Mouse (Mus musculus) B cell, adult (primary cell): ENCODE results near the gene Dusp6. TPM values are rescaled to one million over a fixed set of nuclear protein-coding genes. Genes with fewer than 3 reads are reported as not detected.

ENCODE experiments used
- total RNA-seq: library from RNA; stranded (reverse); gene quantifications from 4 replicates; pipeline ENCODE4 v1.2.4, GENCODE M21; 2023; ENCODE audit not compliant: inconsistent age

Gene Dusp6
- total RNA-seq: 174 to 232 TPM (median 195 TPM) in 4 replicates

DNA sequence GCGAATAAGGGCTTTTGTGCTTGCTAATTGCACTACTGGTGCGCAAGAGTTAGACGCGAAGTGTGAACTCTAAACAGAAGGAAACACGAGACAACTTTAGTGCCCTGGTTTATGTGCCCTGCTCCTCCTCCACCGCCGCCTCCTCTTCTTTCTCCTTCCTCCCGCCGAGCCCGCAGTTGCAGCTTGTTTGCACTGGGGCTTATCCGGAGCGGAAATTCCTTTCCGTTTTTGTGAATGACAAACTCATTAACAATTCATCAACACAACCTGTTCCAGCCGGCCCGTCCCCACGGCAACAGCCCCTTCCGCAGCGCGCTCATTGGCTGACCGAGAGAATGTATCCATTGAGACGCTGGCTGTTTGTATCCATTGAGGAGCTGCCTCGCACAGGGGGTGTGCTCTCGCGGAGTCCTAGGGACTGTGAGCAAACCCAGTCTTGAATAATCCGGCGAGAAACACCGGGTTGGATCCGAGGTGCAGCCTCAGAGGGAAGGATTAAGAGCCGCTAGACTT is at the start of gene Dusp6:
Dusp6 (plus strand) TSS at position 365 of the 513 bp plus-strand sequence.

Other genes starting within 250 kb of the Dusp6 start
- 17.4 to 20.7 TPM (median 18.7 TPM) in 4 replicates for gene Poc1b, start 156.2 kb upstream of the Dusp6 start, total RNA-seq
- 11.3 to 13.6 TPM (median 12.9 TPM) in 4 replicates for gene Galnt4, start 155.1 kb upstream of the Dusp6 start, total RNA-seq
- 0.75 TPM in 1 of 4 replicates, not detected in the others for gene Phxr2, start 136.9 kb upstream of the Dusp6 start, total RNA-seq